Mouse (Mus musculus) lung, embryonic 14.5 days (tissue): ENCODE results near the gene Tns1. TPM values are rescaled to one million over a fixed set of nuclear protein-coding genes. Genes with fewer than 3 reads are reported as not detected.
"Not testable (repeated sequence)": the region's sequence is repeated elsewhere in the genome, so short reads cannot be mapped to it uniquely, and the experiment has no call there.

Source experiments
- ATAC-seq: fragments of 200-750 bp; cut with Nextera tagmentation; 2 replicates; pipeline ENCODE4 v1.8.0; 2017; ENCODE audit warnings: mild to moderate bottlenecking, moderate TSS enrichment, moderate library complexity; ENCODE audit not compliant: insufficient read depth
- DNase-seq: peaks from one replicate; pipeline ENCODE4 v3.0.0-alpha.2; 2015
- H3K27ac ChIP-seq: fragments of 300-500 bp; sonication (generic); 2 replicates; pipeline ENCODE4 v1.5.1; 2014; ENCODE audit warnings: low read depth, mild to moderate bottlenecking, moderate library complexity
- H3K27me3 ChIP-seq: fragments of 300-500 bp; sonication (generic); 2 replicates; pipeline ENCODE4 v1.6.1; 2014; ENCODE audit warnings: low read length, control low read depth; ENCODE audit not compliant: insufficient read depth
- H3K36me3 ChIP-seq: fragments of 300-500 bp; sonication (generic); 2 replicates; pipeline ENCODE4 v1.6.1; 2014; ENCODE audit warnings: control low read depth; ENCODE audit not compliant: insufficient read depth
- H3K4me1 ChIP-seq: fragments of 300-500 bp; sonication (generic); 2 replicates; pipeline ENCODE4 v1.6.1; 2014; ENCODE audit warnings: antibody characterized with exemption, control low read depth; ENCODE audit not compliant: insufficient read depth
- H3K4me2 ChIP-seq: fragments of 300-500 bp; sonication (generic); 2 replicates; pipeline ENCODE4 v1.6.1; 2014; ENCODE audit warnings: mild to moderate bottlenecking
- H3K4me3 ChIP-seq: fragments of 300-500 bp; sonication (generic); 2 replicates; pipeline ENCODE4 v1.5.1; 2014; ENCODE audit warnings: low read depth, low read length
- H3K9ac ChIP-seq: fragments of 300-500 bp; sonication (generic); 2 replicates; pipeline ENCODE4 v1.6.1; 2014
- H3K9me3 ChIP-seq: fragments of 300-500 bp; sonication (generic); 2 replicates; pipeline ENCODE4 v1.6.1; 2016; ENCODE audit warnings: low read depth, low read length, control low read depth
- CTCF ChIP-seq: IDR thresholded peaks from 2 replicates; pipeline ENCODE4 v1.5.1; 2016; ENCODE audit warnings: antibody characterized with exemption, low read depth
- WGBS: fragments of 180-500 bp; shearing (Covaris S2); extraction: QIAGEN DNeasy Blood & Tissue Kit; methylation state at CpG from one replicate; pipeline ENCODE4 v1.1.7; 2014; 5-methylcytosine and 5-hydroxymethylcytosine counted together
- polyA plus RNA-seq: library from polyadenylated mRNA; unstranded; fragments of >200 nt; fragmentation: Nextera tagmentation; extraction: Ambion mirVana; gene quantifications from 2 replicates; pipeline ENCODE4 v1.2.1, GENCODE M21; 2014

Gene Tns1
- polyA plus RNA-seq, 1 experiment from 2014 or later, result 95.2 TPM

- no peak overlapping the region for H3K4me3 ChIP-seq
- no peak overlapping the region for H3K9ac ChIP-seq
- 34% methylated on average over 6 of the region's 6 CpGs for WGBS
- H3K27ac ChIP-seq, result no peak overlapping the region; the same call in 1 of the 2 replicates
- H3K4me2 ChIP-seq, result no peak overlapping the region
- no peaks in the 10 kb centered on the region for H3K27me3 ChIP-seq
- no peak for TF ChIP-seq CTCF
- no peaks in the 10 kb centered on the region; the same call in 1 of the 2 replicates for H3K4me1 ChIP-seq
- no peak for ATAC-seq
- DNase-seq, result peak; percentile 83
- no peaks in the 10 kb centered on the region for H3K9me3 ChIP-seq
- no peaks in the 10 kb centered on the region; the same call in 1 of the 2 replicates for H3K36me3 ChIP-seq
Observed at GRCm38 (mm10) chr1:73906376-73906775, 217.9 kb downstream of the Tns1 start.

- H3K27ac ChIP-seq, result no peak overlapping the region
- ATAC-seq (no peak), DNase-seq (no peak)
- H3K9ac ChIP-seq, result no peak overlapping the region
- no peak overlapping the region for H3K4me3 ChIP-seq
- no peak for TF ChIP-seq CTCF
- H3K4me1 ChIP-seq, result no peaks in the 10 kb centered on the region; the same call in 1 of the 2 replicates
- WGBS, result 56% methylated on average over 5 of the region's 5 CpGs
- H3K9me3 ChIP-seq, result no peaks in the 10 kb centered on the region
- no peak overlapping the region for H3K4me2 ChIP-seq
- H3K27me3 ChIP-seq, result no peaks in the 10 kb centered on the region
- H3K36me3 ChIP-seq, result no peaks in the 10 kb centered on the region; the same call in 1 of the 2 replicates
Observed at GRCm38 (mm10) chr1:73905811-73906190, 218.4 kb downstream of the Tns1 start.

GRCm38 (mm10) chr1:73905111-73905810 is 219.0 kb downstream of the Tns1 start:
- no peak for DNase-seq
- Histone ChIP-seq H3K4me1 (no peaks in the 10 kb centered on the region; the same call in 1 of the 2 replicates), H3K4me2 (no peak overlapping the region), H3K27me3 (no peaks in the 10 kb centered on the region), H3K36me3 (no peaks in the 10 kb centered on the region; the same call in 1 of the 2 replicates), H3K9me3 (no peaks in the 10 kb centered on the region), H3K9ac (no peak overlapping the region), H3K27ac (no peak overlapping the region), H3K4me3 (no peak overlapping the region)
- 48% methylated on average over 10 of the region's 10 CpGs for whole genome bisulfite sequencing
- no peak for ATAC-seq
- no peak for TF ChIP-seq CTCF

- WGBS, result 86% methylated on average over 8 of the region's 8 CpGs
- Histone ChIP-seq H3K36me3 (no peaks in the 10 kb centered on the region; the same call in 1 of the 2 replicates), H3K4me3 (no peak overlapping the region), H3K4me1 (no peaks in the 10 kb centered on the region; the same call in 1 of the 2 replicates), H3K9ac (no peak overlapping the region), H3K27me3 (no peaks in the 10 kb centered on the region), H3K4me2 (no peak overlapping the region), H3K9me3 (no peaks in the 10 kb centered on the region), H3K27ac (no peak overlapping the region)
- DNase-seq (no peak), ATAC-seq (no peak)
- no peak for TF ChIP-seq CTCF
Observed at GRCm38 (mm10) chr1:73904641-73905040, 219.6 kb downstream of the Tns1 start.

- WGBS, result 79% methylated on average over 5 of the region's 5 CpGs
- no peak overlapping the region for H3K27ac ChIP-seq
- no peaks in the 10 kb centered on the region; the same call in 1 of the 2 replicates for H3K4me1 ChIP-seq
- H3K4me2 ChIP-seq, result no peak overlapping the region
- TF ChIP-seq CTCF, result no peak
- H3K27me3 ChIP-seq, result no peaks in the 10 kb centered on the region
- ATAC-seq (no peak; the same call in 1 of the 2 replicates), DNase-seq (no peak)
- H3K36me3 ChIP-seq, result no peaks in the 10 kb centered on the region
- H3K9me3 ChIP-seq, result no peaks in the 10 kb centered on the region
- H3K9ac ChIP-seq, result no peak overlapping the region
- H3K4me3 ChIP-seq, result no peak overlapping the region
Observed at GRCm38 (mm10) chr1:73903035-73903434, 221.2 kb downstream of the Tns1 start.

GRCm38 (mm10) chr1:73902171-73902991 is 221.9 kb downstream of the Tns1 start:
- Histone ChIP-seq H3K9ac (no peak overlapping the region), H3K4me3 (no peak overlapping the region), H3K27me3 (no peaks in the 10 kb centered on the region), H3K4me2 (peak overlapping the region; percentile 36; the same call in 1 of the 2 replicates), H3K9me3 (no peaks in the 10 kb centered on the region), H3K36me3 (no peaks in the 10 kb centered on the region), H3K4me1 (no peaks in the 10 kb centered on the region; the same call in 1 of the 2 replicates), H3K27ac (peak overlapping the region; percentile 69; the same call in 1 of the 2 replicates)
- 7% methylated on average over 16 of the region's 16 CpGs for WGBS
- peak; percentile 85 for TF ChIP-seq CTCF
- DNase-seq (peak; percentile 94), ATAC-seq (peak; percentile 55)

GRCm38 (mm10) chr1:73901496-73901899 is 222.8 kb downstream of the Tns1 start:
- WGBS, result 9% methylated on average over 3 of the region's 3 CpGs
- Histone ChIP-seq H3K4me3 (no peak overlapping the region), H3K4me2 (no peak overlapping the region), H3K36me3 (no peaks in the 10 kb centered on the region), H3K9ac (no peak overlapping the region), H3K4me1 (no peaks in the 10 kb centered on the region; the same call in 1 of the 2 replicates), H3K27ac (no peak overlapping the region), H3K9me3 (no peaks in the 10 kb centered on the region), H3K27me3 (no peaks in the 10 kb centered on the region)
- peak; percentile 88 for DNase-seq
- peak; percentile 97 for TF ChIP-seq CTCF
- ATAC-seq, result peak; percentile 36; the same call in 1 of the 2 replicates

- H3K4me1 ChIP-seq, H3K4me3 ChIP-seq: not testable (repeated sequence)
- WGBS, result 88% methylated on average over 6 of the region's 6 CpGs
Observed at GRCm38 (mm10) chr1:73895451-73895850, 228.8 kb downstream of the Tns1 start.

More at GRCm38 (mm10) chr1:73895451-73895850, 228.8 kb downstream of the Tns1 start:
- not testable (repeated sequence) for H3K27me3 ChIP-seq, ATAC-seq, H3K27ac ChIP-seq, H3K9me3 ChIP-seq, DNase-seq, H3K4me2 ChIP-seq, H3K36me3 ChIP-seq, H3K9ac ChIP-seq
